Mouse (Mus musculus): ENCODE measurements around the gene Afap1l2. TPM values are rescaled to one million over a fixed set of nuclear protein-coding genes. Genes with fewer than 3 reads are reported as not detected.

Afap1l2 gene
- total and polyA plus RNA-seq, 3 experiments, result 0.17 to 3.1 (median 0.44) TPM

- in situ Hi-C loops (cut with MboI; ENCODE audit: low pct_ligation_motif_present, low pct_unique_long_range_greater_than_20kb, low sequenced_read_pairs), result no loop called here
- Histone ChIP-seq H3K9ac (ENCODE audit: insufficient read depth, low read depth) (no peak overlapping the region), H3K27me3 (replicated peaks) (no peaks in the 10 kb centered on the region), H3K4me2 (ENCODE audit: insufficient read depth, low read depth, poor library complexity, severe bottlenecking) (no peak overlapping the region), H3K36me3 (replicated peaks in 1 of 2; ENCODE audit: control insufficient read depth in 1 of 2, insufficient read depth in 1 of 2, low read length in 1 of 2) (no peaks in the 10 kb centered on the region), H3K4me3 (replicated peaks in 1 of 3; ENCODE audit: low read depth in 2 of 3, low read length in 2 of 3, poor library complexity in 1 of 3) (no peak overlapping the region), H3K4me1 (ENCODE audit: control insufficient read depth in 1 of 2, insufficient read depth in 2 of 2) (peaks cover 0 to 6% of the 10 kb centered on the region in 2 experiments; a peak in 2 of 4 replicates), H3K79me2 (replicated peaks; ENCODE audit: control insufficient read depth, extremely low read depth, insufficient read depth, poor library complexity, severe bottlenecking) (no peaks in the 10 kb centered on the region), H3K27ac (ENCODE audit: insufficient read depth, low read depth) (no peak overlapping the region), H3K9me3 (replicated peaks; ENCODE audit: low read length) (no peaks in the 10 kb centered on the region)
- dilution Hi-C loops (cut with MboI; ENCODE audit: extremely low pct_ligation_motif_present, extremely low pct_unique_long_range_greater_than_20kb, low sequenced_read_pairs), result no loop called here
- DNase-seq (ENCODE audit: extremely low read depth), result no peak
- TF ChIP-seq ZMIZ1 (IDR thresholded peaks at IDR 0.05; ENCODE audit: low read depth, low read length), result no peak
- TF ChIP-seq GABPA (IDR thresholded peaks at IDR 0.05; ENCODE audit: insufficient replicate concordance, low read depth, low read length), result no peak
- no peak for TF ChIP-seq RCOR1 (conservative IDR thresholded peaks at IDR 0.05; ENCODE audit: low read depth, low read length)
- TF ChIP-seq MXI1 (IDR thresholded peaks at IDR 0.05; ENCODE audit: low read depth, low read length), result no peak
- no peak for TF ChIP-seq ETS1 (conservative IDR thresholded peaks at IDR 0.05; ENCODE audit: low read depth, low read length)
- no peak for TF ChIP-seq ZKSCAN1 (IDR thresholded peaks at IDR 0.05; ENCODE audit: borderline replicate concordance, low read depth, low read length)
- TF ChIP-seq PAX5 (IDR thresholded peaks at IDR 0.05; ENCODE audit: low read length), result no peak
- no peak for TF ChIP-seq JUN (IDR thresholded peaks at IDR 0.05; ENCODE audit: insufficient read depth, low read depth, low read length)
- no peak for TF ChIP-seq IRF4 (IDR thresholded peaks at IDR 0.05; ENCODE audit: low read depth, low read length)
- TF ChIP-seq MYC (IDR thresholded peaks at IDR 0.05; ENCODE audit: low read depth, low read length), result no peak
- no peak for TF ChIP-seq USF2 (conservative IDR thresholded peaks at IDR 0.05; ENCODE audit: low read depth, low read length)
- TF ChIP-seq MAFK (IDR thresholded peaks at IDR 0.05; ENCODE audit: insufficient replicate concordance, low read length), result no peak
- no peak for TF ChIP-seq MAX (IDR thresholded peaks at IDR 0.05; ENCODE audit: low read length)
These were observed 31.5 kb downstream of the Afap1l2 start for GRCm38 (mm10) chr19:56976515-56976914.

DNA sequence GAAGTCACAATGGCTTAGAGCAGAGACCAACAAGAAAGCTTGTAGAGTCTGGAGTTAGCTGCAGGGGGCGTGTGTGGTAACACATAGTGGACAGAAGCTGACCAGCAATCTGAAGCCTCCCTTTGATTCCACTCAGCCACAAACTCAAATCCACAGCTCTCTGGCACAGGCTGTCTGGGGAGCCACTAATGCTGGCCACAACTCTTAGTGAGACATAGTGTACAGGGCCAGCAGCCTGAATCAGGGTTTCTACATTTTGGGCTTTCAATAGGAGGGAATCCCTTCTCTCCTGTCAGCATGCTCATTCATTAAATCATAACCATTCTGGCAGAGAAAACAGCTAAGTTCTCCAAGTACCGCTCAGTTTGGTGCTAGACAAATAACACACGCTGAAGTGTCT lies 32.5 kb downstream of the Afap1l2 start:
- Histone ChIP-seq H3K9ac (ENCODE audit: insufficient read depth, low read depth) (no peak overlapping the region), H3K4me3 (replicated peaks in 1 of 3; ENCODE audit: low read depth in 2 of 3, low read length in 2 of 3, poor library complexity in 1 of 3) (no peak overlapping the region), H3K36me3 (replicated peaks in 1 of 2; ENCODE audit: control insufficient read depth in 1 of 2, insufficient read depth in 1 of 2, low read length in 1 of 2) (no peaks in the 10 kb centered on the region), H3K4me1 (ENCODE audit: control insufficient read depth in 1 of 2, insufficient read depth in 2 of 2) (peaks cover 0 to 6% of the 10 kb centered on the region in 2 experiments; a peak in 2 of 4 replicates), H3K4me2 (ENCODE audit: insufficient read depth, low read depth, poor library complexity, severe bottlenecking) (no peak overlapping the region), H3K79me2 (replicated peaks; ENCODE audit: control insufficient read depth, extremely low read depth, insufficient read depth, poor library complexity, severe bottlenecking) (no peaks in the 10 kb centered on the region), H3K27ac (ENCODE audit: insufficient read depth, low read depth) (no peak overlapping the region), H3K27me3 (replicated peaks) (no peaks in the 10 kb centered on the region), H3K9me3 (replicated peaks; ENCODE audit: low read length) (no peaks in the 10 kb centered on the region)
- DNase-seq (ENCODE audit: extremely low read depth), result no peak
- peak in 1 of 2 experiments; percentile 26; a peak in 2 of 4 replicates for TF ChIP-seq CTCF (conservative IDR thresholded peaks at IDR 0.05 in 1 of 2, IDR thresholded peaks at IDR 0.05 in 1 of 2; ENCODE audit: low read depth in 2 of 2, low read length in 2 of 2)
- no peak for TF ChIP-seq CHD2 (IDR thresholded peaks at IDR 0.05; ENCODE audit: low read length)
- peak; percentile 20; the same call in 1 of the 2 replicates for TF ChIP-seq SMC3 (IDR thresholded peaks at IDR 0.05; ENCODE audit: low read depth, low read length)
- in situ Hi-C loops (cut with MboI; ENCODE audit: low pct_ligation_motif_present, low pct_unique_long_range_greater_than_20kb, low sequenced_read_pairs), result no loop called here
- dilution Hi-C loops (cut with MboI; ENCODE audit: extremely low pct_ligation_motif_present, extremely low pct_unique_long_range_greater_than_20kb, low sequenced_read_pairs), result no loop called here
